Mouse (Mus musculus): ENCODE results near the gene Olfr243.
"Not testable (repeated sequence)": the region's sequence is repeated elsewhere in the genome, so short reads cannot be mapped to it uniquely, and the experiment has no call there.

The Olfr243 gene

GRCm38 (mm10) chr7:103714371-103714770, at the start of gene Olfr243:
TSS of gene Olfr243 (plus strand) at chr7:103714671.
- DNase-seq (ENCODE audit: low read depth) = no peak

GRCm38 (mm10) chr7:103671091-103671490, 43.4 kb upstream of the Olfr243 start, which contains the start of gene Olfr624:
TSS of gene Olfr624 (minus strand) at chr7:103671191.
- DNase-seq (ENCODE audit: low read depth) = no peak

- DNase-seq (ENCODE audit: low read depth) = no peak
Observed at GRCm38 (mm10) chr7:103682420-103682819, 32.1 kb upstream of the Olfr243 start, which contains the start of gene Olfr625-ps1. TSS of gene Olfr625-ps1 (plus strand) at chr7:103682720.

GRCm38 (mm10) chr7:103699469-103699868, 15.0 kb upstream of the Olfr243 start:
- DNase-seq (ENCODE audit: low read depth) = no peak

GRCm38 (mm10) chr7:103712024-103712423, 2.4 kb upstream of the Olfr243 start:
- no peak for DNase-seq (ENCODE audit: low read depth)

- not testable (repeated sequence) for DNase-seq (ENCODE audit: low read depth)
Observed at GRCm38 (mm10) chr7:103716398-103716797, 1.9 kb downstream of the Olfr243 start.

- DNase-seq (ENCODE audit: low read depth) = no peak
Observed at GRCm38 (mm10) chr7:103730074-103730473, 15.6 kb downstream of the Olfr243 start, which contains the start of gene Olfr628. TSS of gene Olfr628 (plus strand) at chr7:103730374.

- no peak for DNase-seq (ENCODE audit: low read depth)
Observed at GRCm38 (mm10) chr7:103744843-103745242, 30.4 kb downstream of the Olfr243 start, which contains the start of gene Olfr629. TSS of gene Olfr629 (minus strand) at chr7:103744943.

- no peak for DNase-seq (ENCODE audit: low read depth)
Observed at GRCm38 (mm10) chr7:103757233-103757632, 42.8 kb downstream of the Olfr243 start, which contains the start of gene Olfr630. TSS of gene Olfr630 (minus strand) at chr7:103757333.

- not testable (repeated sequence) for DNase-seq (ENCODE audit: low read depth)
Observed at GRCm38 (mm10) chr7:103762212-103762611, 47.7 kb downstream of the Olfr243 start.

GRCm38 (mm10) chr7:103767687-103768086, 53.2 kb downstream of the Olfr243 start:
- DNase-seq (ENCODE audit: low read depth) = not testable (repeated sequence)

All from fibroblast of lung, adult 2 months (primary cell).